In genomic region chr2:128552798-128553720, GRCm38 (mm10) we compare ENCODE assay signal across 40 mouse cellular contexts. TPM values are rescaled to one million over a fixed set of nuclear protein-coding genes. Genes with fewer than 3 reads are reported as not detected.
DNase-seq lines count a peak whose midpoint lies in the region; ATAC-seq and TF ChIP-seq lines count a peak whose summit lies in the region.
"Had no signal": no experiment of that assay in that cellular context is flagged by ENCODE, and none has a peak within 500 bp of the region (broad histone marks: within the 10 kb centered on the region; RNA-seq: fewer than 3 reads in every experiment).

No protein-coding gene starts in this region.

- TF ChIP-seq EP300 in lung, postnatal 0 days (IDR thresholded peaks at IDR 0.05) = peak; percentile 21; the same call in 1 of the 2 replicates

- peak; percentile 48 for DNase-seq in lung, postnatal 0 days (ENCODE audit: low spot score)
- DNase-seq in lung, postnatal 14 days = no peak
- peak; percentile 13 for DNase-seq in ES-CJ7 (ENCODE audit: low read depth, low spot score)
- DNase-seq in fibroblast of lung, adult 2 months (ENCODE audit: low read depth) = peak; percentile 39
- no peak for DNase-seq in embryo, embryonic 9.5 days (ENCODE audit: extremely low spot score)
- no peak for DNase-seq in layer of hippocampus, postnatal 14 days (ENCODE audit: low spot score in 2 of 2)
- DNase-seq in retina, embryonic 14.5 days (ENCODE audit: low spot score) = no peak
- DNase-seq: adrenal gland, adult 2 months; cerebellum, adult 11 months; cerebellum, adult 9-10 months; cerebellum, postnatal 36 days; gastrocnemius, postnatal 14 days; heart, adult 11 months; kidney, adult 2 months; kidney, postnatal 10 days; liver, embryonic 13.5 days; thymus, postnatal 14 days had no signal

- no peak overlapping the region for H3K9ac ChIP-seq in lung, postnatal 0 days (replicated peaks; ENCODE audit: low read depth)
- H3K9ac ChIP-seq in stomach, embryonic 16.5 days (ENCODE audit: low read length) = no peak overlapping the region
- H3K9ac ChIP-seq: embryonic facial prominence, embryonic 12.5 days; heart, embryonic 15.5 days; intestine, embryonic 15.5 days; limb, embryonic 15.5 days; liver, embryonic 13.5 days; neural tube, embryonic 13.5 days had no signal

- 63% methylated on average over 8 of the region's 8 CpGs for WGBS in lung, postnatal 0 days
- 72% methylated on average over 8 of the region's 8 CpGs for WGBS in stomach, embryonic 16.5 days

- no peaks in the 10 kb centered on the region for H3K36me3 ChIP-seq in lung, postnatal 0 days (ENCODE audit: insufficient read depth, low read length)
- no peaks in the 10 kb centered on the region for H3K36me3 ChIP-seq in stomach, embryonic 16.5 days (ENCODE audit: control insufficient read depth, insufficient read depth, low read length)
- H3K36me3 ChIP-seq: embryonic facial prominence, embryonic 12.5 days; G1E; heart, embryonic 10.5 days; heart, embryonic 15.5 days; intestine, embryonic 15.5 days; limb, embryonic 10.5 days; limb, embryonic 15.5 days; liver, embryonic 13.5 days; neural tube, embryonic 13.5 days had no signal

- ATAC-seq in lung, postnatal 0 days = peak; percentile 28
- no peak for ATAC-seq in stomach, embryonic 16.5 days (ENCODE audit: insufficient read depth, low FRiP score)
- ATAC-seq: forebrain, embryonic 16.5 days; hindbrain, embryonic 16.5 days; intestine, embryonic 15.5 days; midbrain, embryonic 16.5 days; Patski had no signal

- TF ChIP-seq CTCF in lung, postnatal 0 days (IDR thresholded peaks at IDR 0.05) = no peak

- peak overlapping the region; percentile 76 for H3K27ac ChIP-seq in lung, postnatal 0 days (ENCODE audit: low read length)
- H3K27ac ChIP-seq in stomach, embryonic 16.5 days (ENCODE audit: low read length) = peak overlapping the region; percentile 16; the same call in 1 of the 2 replicates
- H3K27ac ChIP-seq: embryonic facial prominence, embryonic 12.5 days; heart, embryonic 10.5 days; heart, embryonic 15.5 days; intestine, embryonic 15.5 days; limb, embryonic 10.5 days; limb, embryonic 15.5 days; liver, embryonic 13.5 days; macrophage; neural tube, embryonic 13.5 days had no signal

- H3K27me3 ChIP-seq in lung, postnatal 0 days (replicated peaks; ENCODE audit: insufficient read depth, low read length) = no peaks in the 10 kb centered on the region
- no peaks in the 10 kb centered on the region for H3K27me3 ChIP-seq in stomach, embryonic 16.5 days (ENCODE audit: control insufficient read depth, insufficient read depth, low read length)
- H3K27me3 ChIP-seq: CH12.LX; embryonic facial prominence, embryonic 12.5 days; heart, embryonic 15.5 days; intestine, embryonic 15.5 days; limb, embryonic 15.5 days; liver, embryonic 13.5 days; neural tube, embryonic 13.5 days; Patski had no signal

- peaks cover 13% of the 10 kb centered on the region for H3K4me1 ChIP-seq in lung, postnatal 0 days (ENCODE audit: insufficient read depth, low read depth, low read length)
- H3K4me1 ChIP-seq in stomach, embryonic 16.5 days (ENCODE audit: control insufficient read depth, insufficient read depth, low read length) = peaks cover 15% of the 10 kb centered on the region
- H3K4me1 ChIP-seq: liver, embryonic 13.5 days had no signal

- no peak overlapping the region for H3K4me2 ChIP-seq in lung, postnatal 0 days (replicated peaks; ENCODE audit: low read depth, low read length)
- no peak overlapping the region for H3K4me2 ChIP-seq in stomach, embryonic 16.5 days (ENCODE audit: low read depth, low read length)
- H3K4me2 ChIP-seq: embryonic facial prominence, embryonic 12.5 days; heart, embryonic 15.5 days; intestine, embryonic 15.5 days; limb, embryonic 15.5 days; liver, embryonic 13.5 days; neural tube, embryonic 13.5 days had no signal

- H3K4me3 ChIP-seq in lung, postnatal 0 days (ENCODE audit: low read depth, low read length) = no peak overlapping the region
- H3K4me3 ChIP-seq in stomach, embryonic 16.5 days (replicated peaks; ENCODE audit: low read length) = no peak overlapping the region
- H3K4me3 ChIP-seq: embryonic facial prominence, embryonic 12.5 days; heart, embryonic 10.5 days; heart, embryonic 15.5 days; intestine, embryonic 15.5 days; limb, embryonic 10.5 days; limb, embryonic 15.5 days; liver, embryonic 13.5 days; neural tube, embryonic 13.5 days had no signal

- H3K9me3 ChIP-seq in lung, postnatal 0 days (ENCODE audit: low read length) = no peaks in the 10 kb centered on the region
- H3K9me3 ChIP-seq in stomach, embryonic 16.5 days (replicated peaks; ENCODE audit: control insufficient read depth, low read length) = no peaks in the 10 kb centered on the region
- H3K9me3 ChIP-seq: embryonic facial prominence, embryonic 12.5 days; G1E; heart, embryonic 10.5 days; heart, embryonic 15.5 days; intestine, embryonic 15.5 days; limb, embryonic 10.5 days; limb, embryonic 15.5 days; liver, embryonic 13.5 days; neural tube, embryonic 13.5 days had no signal

RNA-seq across cellular contexts. Expression of gene Spdye4c, which starts 38.0 kb away (rescaled TPM):
- polyA plus RNA-seq in lung, postnatal 0 days (2015; fragmentation: Nextera tagmentation; extraction: Ambion mirVana) = not detected in 2 replicates
- not detected in 2 replicates for polyA plus RNA-seq in stomach, embryonic 16.5 days (2015; fragmentation: Nextera tagmentation; extraction: Ambion mirVana)
- total RNA-seq in layer of hippocampus, postnatal 14 days (2021) = not detected
- total RNA-seq: adrenal gland, adult 2 months; CH12.LX; G1E; gastrocnemius, postnatal 14 days; heart, postnatal 25 days; left cerebral cortex, postnatal 10 days had no signal
- polyA plus RNA-seq: adrenal gland, adult 2 months; embryonic facial prominence, embryonic 12.5 days; forebrain, embryonic 11.5 days; forebrain, embryonic 16.5 days; G1E; heart, embryonic 10.5 days; heart, embryonic 15.5 days; hindbrain, embryonic 11.5 days; hindbrain, embryonic 16.5 days; intestine, embryonic 15.5 days; kidney, adult 2 months; large intestine, adult 2 months; limb, embryonic 10.5 days; limb, embryonic 15.5 days; liver, embryonic 13.5 days; macrophage; midbrain, embryonic 16.5 days; neural tube, embryonic 13.5 days; Patski; small intestine, adult 2 months; stomach, embryonic 14.5 days; urinary bladder, adult 2 months had no signal

Comparison
In these comparisons a context has a peak if more than half of its experiments do, and no peak if none do; other contexts are left out.
1. DNase-seq: peak in lung, postnatal 0 days (single experiment), ES-CJ7 (single experiment) and fibroblast of lung, adult 2 months (single experiment); none in lung, postnatal 14 days (single experiment), embryo, embryonic 9.5 days (single experiment), layer of hippocampus, postnatal 14 days (0 of 2) and retina, embryonic 14.5 days (single experiment).